Mouse (Mus musculus): ENCODE measurements around the gene Gpr18. TPM values are rescaled to one million over a fixed set of nuclear protein-coding genes. Genes with fewer than 3 reads are reported as not detected.
A peak's percentile ranks its signal among the peaks of the same experiment; 100 is the strongest.
"Not testable (repeated sequence)": the region's sequence is repeated elsewhere in the genome, so short reads cannot be mapped to it uniquely, and the experiment has no call there.

Gpr18 gene
- polyA plus RNA-seq, 1 experiment from 2014 or later = 0.11 TPM

- no peaks in the 10 kb centered on the region for H3K36me3 ChIP-seq (ENCODE audit: control insufficient read depth, insufficient read depth, low read length)
- peak within 1 kb of the TSS; percentile 87 for H3K4me3 ChIP-seq (ENCODE audit: low read depth, low read length)
- 0 out of 2 replicates have a peak, but pooled peaks cover 3% of the 10 kb centered on the region for H3K4me1 ChIP-seq (ENCODE audit: control insufficient read depth, insufficient read depth, low read length)
- H3K9me3 ChIP-seq (ENCODE audit: control insufficient read depth, low read length) = no peaks in the 10 kb centered on the region
- under 1% methylated on average over 35 of the region's 61 CpGs for WGBS
- H3K27ac ChIP-seq (replicated peaks; ENCODE audit: low read depth, low read length) = peak within 1 kb of the TSS; percentile 92
- H3K9ac ChIP-seq (ENCODE audit: low read depth, low read length) = peak within 1 kb of the TSS; percentile 88
- no peaks in the 10 kb centered on the region for H3K27me3 ChIP-seq (replicated peaks; ENCODE audit: control insufficient read depth, insufficient read depth, low read length)
- ATAC-seq (ENCODE audit: low read depth) (peak; percentile 99), DNase-seq (ENCODE audit: low spot score) (peak; percentile 99)
- H3K4me2 ChIP-seq (ENCODE audit: low read depth, low read length) = peak within 1 kb of the TSS; percentile 76
Observed at GRCm38 (mm10) chr14:121878176-121878858, 37.3 kb downstream of the Gpr18 start, which contains the start of gene Ubac2. Gene Ubac2 (plus strand): TSS chr14:121878620.

GRCm38 (mm10) chr14:121877640-121878039 is 37.9 kb downstream of the Gpr18 start:
- peak overlapping the region; percentile 92 for H3K27ac ChIP-seq (replicated peaks; ENCODE audit: low read depth, low read length)
- no peaks in the 10 kb centered on the region for H3K9me3 ChIP-seq (ENCODE audit: control insufficient read depth, low read length)
- no peaks in the 10 kb centered on the region for H3K27me3 ChIP-seq (replicated peaks; ENCODE audit: control insufficient read depth, insufficient read depth, low read length)
- WGBS = 28% methylated on average over 8 of the region's 8 CpGs
- peak overlapping the region; percentile 87 for H3K4me3 ChIP-seq (ENCODE audit: low read depth, low read length)
- no peaks in the 10 kb centered on the region for H3K36me3 ChIP-seq (ENCODE audit: control insufficient read depth, insufficient read depth, low read length)
- H3K4me1 ChIP-seq (ENCODE audit: control insufficient read depth, insufficient read depth, low read length) = 0 out of 2 replicates have a peak, but pooled peaks cover 3% of the 10 kb centered on the region
- DNase-seq (ENCODE audit: low spot score) (no peak), ATAC-seq (ENCODE audit: low read depth) (no peak)
- H3K4me2 ChIP-seq (ENCODE audit: low read depth, low read length) = peak overlapping the region; percentile 76
- peak overlapping the region; percentile 88 for H3K9ac ChIP-seq (ENCODE audit: low read depth, low read length)

DNA sequence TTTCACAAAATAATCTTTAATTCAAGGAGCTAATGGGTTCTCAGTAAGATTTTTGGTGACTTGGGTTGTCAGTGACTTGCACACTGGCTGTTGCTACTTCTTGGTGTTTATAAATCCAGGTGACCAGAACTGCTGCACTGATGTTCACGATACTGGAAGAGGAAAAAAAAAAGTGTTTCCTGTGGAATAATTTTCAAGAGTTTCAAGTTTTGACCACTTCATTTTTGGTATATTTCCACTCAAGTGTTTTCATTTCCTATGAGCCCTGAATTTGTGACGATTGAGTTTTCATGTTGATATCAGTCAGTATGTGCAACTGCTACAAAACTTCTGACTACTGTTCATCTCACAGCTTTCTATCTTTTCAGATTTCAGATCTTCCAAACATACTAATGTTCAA is 38.7 kb downstream of the Gpr18 start:
- ATAC-seq (ENCODE audit: low read depth) (no peak), DNase-seq (ENCODE audit: low spot score) (no peak)
- Histone ChIP-seq H3K27me3 (replicated peaks; ENCODE audit: control insufficient read depth, insufficient read depth, low read length) (no peaks in the 10 kb centered on the region), H3K4me2 (ENCODE audit: low read depth, low read length) (no peak overlapping the region), H3K36me3 (ENCODE audit: control insufficient read depth, insufficient read depth, low read length) (no peaks in the 10 kb centered on the region), H3K4me3 (ENCODE audit: low read depth, low read length) (no peak overlapping the region), H3K9ac (ENCODE audit: low read depth, low read length) (no peak overlapping the region), H3K4me1 (ENCODE audit: control insufficient read depth, insufficient read depth, low read length) (0 out of 2 replicates have a peak, but pooled peaks cover 3% of the 10 kb centered on the region), H3K9me3 (ENCODE audit: control insufficient read depth, low read length) (no peaks in the 10 kb centered on the region), H3K27ac (replicated peaks; ENCODE audit: low read depth, low read length) (no peak overlapping the region)
- WGBS = 88% methylated on average over 2 of the region's 2 CpGs

- WGBS = 74% methylated on average over 2 of the region's 2 CpGs
- not testable (repeated sequence) for H3K4me3 ChIP-seq (ENCODE audit: low read depth, low read length)
Observed at GRCm38 (mm10) chr14:121876190-121876589, 39.4 kb downstream of the Gpr18 start.

GRCm38 (mm10) chr14:121873646-121874045 is 41.9 kb downstream of the Gpr18 start:
- H3K4me3 ChIP-seq (ENCODE audit: low read depth, low read length) = no peak overlapping the region
- H3K4me2 ChIP-seq (ENCODE audit: low read depth, low read length) = no peak overlapping the region
- H3K36me3 ChIP-seq (ENCODE audit: control insufficient read depth, insufficient read depth, low read length) = no peaks in the 10 kb centered on the region
- no peaks in the 10 kb centered on the region for H3K9me3 ChIP-seq (ENCODE audit: control insufficient read depth, low read length)
- H3K27me3 ChIP-seq (replicated peaks; ENCODE audit: control insufficient read depth, insufficient read depth, low read length) = no peaks in the 10 kb centered on the region
- 83% methylated on average over 4 of the region's 4 CpGs for WGBS
- ATAC-seq (ENCODE audit: low read depth) (no peak), DNase-seq (ENCODE audit: low spot score) (no peak)
- no peak overlapping the region for H3K9ac ChIP-seq (ENCODE audit: low read depth, low read length)
- H3K4me1 ChIP-seq (ENCODE audit: control insufficient read depth, insufficient read depth, low read length) = no peaks in the 10 kb centered on the region; the same call in 1 of the 2 replicates
- no peak overlapping the region for H3K27ac ChIP-seq (replicated peaks; ENCODE audit: low read depth, low read length)

More at GRCm38 (mm10) chr14:121876190-121876589, 39.4 kb downstream of the Gpr18 start:
- H3K9ac ChIP-seq (ENCODE audit: low read depth, low read length); H3K4me2 ChIP-seq (ENCODE audit: low read depth, low read length); H3K4me1 ChIP-seq (ENCODE audit: control insufficient read depth, insufficient read depth, low read length); H3K27me3 ChIP-seq (replicated peaks; ENCODE audit: control insufficient read depth, insufficient read depth, low read length); ATAC-seq (ENCODE audit: low read depth); DNase-seq (ENCODE audit: low spot score); H3K9me3 ChIP-seq (ENCODE audit: control insufficient read depth, low read length); H3K27ac ChIP-seq (replicated peaks; ENCODE audit: low read depth, low read length); H3K36me3 ChIP-seq (ENCODE audit: control insufficient read depth, insufficient read depth, low read length): not testable (repeated sequence)

- 67% methylated on average over 2 of the region's 2 CpGs for WGBS
- H3K36me3 ChIP-seq (ENCODE audit: control insufficient read depth, insufficient read depth, low read length) = no peaks in the 10 kb centered on the region
- H3K4me3 ChIP-seq (ENCODE audit: low read depth, low read length) = no peak overlapping the region
- no peak overlapping the region for H3K27ac ChIP-seq (replicated peaks; ENCODE audit: low read depth, low read length)
- H3K9ac ChIP-seq (ENCODE audit: low read depth, low read length) = no peak overlapping the region
- H3K4me1 ChIP-seq (ENCODE audit: control insufficient read depth, insufficient read depth, low read length) = no peaks in the 10 kb centered on the region; the same call in 1 of the 2 replicates
- no peak overlapping the region for H3K4me2 ChIP-seq (ENCODE audit: low read depth, low read length)
- no peaks in the 10 kb centered on the region for H3K9me3 ChIP-seq (ENCODE audit: control insufficient read depth, low read length)
- DNase-seq (ENCODE audit: low spot score) = no peak
- no peaks in the 10 kb centered on the region for H3K27me3 ChIP-seq (replicated peaks; ENCODE audit: control insufficient read depth, insufficient read depth, low read length)
- no peak for ATAC-seq (ENCODE audit: low read depth)
Observed at GRCm38 (mm10) chr14:121873172-121873571, 42.4 kb downstream of the Gpr18 start.

GRCm38 (mm10) chr14:121872760-121873159 is 42.8 kb downstream of the Gpr18 start:
- Histone ChIP-seq H3K27me3 (replicated peaks; ENCODE audit: control insufficient read depth, insufficient read depth, low read length) (no peaks in the 10 kb centered on the region), H3K27ac (replicated peaks; ENCODE audit: low read depth, low read length) (no peak overlapping the region), H3K4me2 (ENCODE audit: low read depth, low read length) (no peak overlapping the region), H3K9me3 (ENCODE audit: control insufficient read depth, low read length) (no peaks in the 10 kb centered on the region), H3K36me3 (ENCODE audit: control insufficient read depth, insufficient read depth, low read length) (no peaks in the 10 kb centered on the region), H3K4me3 (ENCODE audit: low read depth, low read length) (no peak overlapping the region), H3K9ac (ENCODE audit: low read depth, low read length) (no peak overlapping the region), H3K4me1 (ENCODE audit: control insufficient read depth, insufficient read depth, low read length) (no peaks in the 10 kb centered on the region; the same call in 1 of the 2 replicates)
- WGBS = 86% methylated on average over 1 of the region's 1 CpGs
- ATAC-seq (ENCODE audit: low read depth) (no peak), DNase-seq (ENCODE audit: low spot score) (no peak)

GRCm38 (mm10) chr14:121869111-121869510 is 46.5 kb downstream of the Gpr18 start:
- no peak overlapping the region for H3K9ac ChIP-seq (ENCODE audit: low read depth, low read length)
- 47% methylated on average over 1 of the region's 1 CpGs for WGBS
- H3K9me3 ChIP-seq (ENCODE audit: control insufficient read depth, low read length) = no peaks in the 10 kb centered on the region
- no peak overlapping the region for H3K4me2 ChIP-seq (ENCODE audit: low read depth, low read length)
- no peaks in the 10 kb centered on the region for H3K36me3 ChIP-seq (ENCODE audit: control insufficient read depth, insufficient read depth, low read length)
- peak overlapping the region; percentile 44; the same call in 1 of the 2 replicates for H3K27ac ChIP-seq (replicated peaks; ENCODE audit: low read depth, low read length)
- no peaks in the 10 kb centered on the region for H3K27me3 ChIP-seq (replicated peaks; ENCODE audit: control insufficient read depth, insufficient read depth, low read length)
- H3K4me1 ChIP-seq (ENCODE audit: control insufficient read depth, insufficient read depth, low read length) = no peaks in the 10 kb centered on the region; the same call in 1 of the 2 replicates
- peak; percentile 62; the same call in 1 of the 2 replicates for ATAC-seq (ENCODE audit: low read depth)
- H3K4me3 ChIP-seq (ENCODE audit: low read depth, low read length) = no peak overlapping the region
- DNase-seq (ENCODE audit: low spot score) = peak; percentile 80

GRCm38 (mm10) chr14:121866574-121866973 is 49.0 kb downstream of the Gpr18 start:
- no peak overlapping the region for H3K27ac ChIP-seq (replicated peaks; ENCODE audit: low read depth, low read length)
- no peaks in the 10 kb centered on the region for H3K27me3 ChIP-seq (replicated peaks; ENCODE audit: control insufficient read depth, insufficient read depth, low read length)
- no peak overlapping the region for H3K4me2 ChIP-seq (ENCODE audit: low read depth, low read length)
- no peak for ATAC-seq (ENCODE audit: low read depth)
- H3K36me3 ChIP-seq (ENCODE audit: control insufficient read depth, insufficient read depth, low read length) = no peaks in the 10 kb centered on the region
- no peak overlapping the region for H3K9ac ChIP-seq (ENCODE audit: low read depth, low read length)
- no peaks in the 10 kb centered on the region for H3K9me3 ChIP-seq (ENCODE audit: control insufficient read depth, low read length)
- no peak for DNase-seq (ENCODE audit: low spot score)
- no peaks in the 10 kb centered on the region; the same call in 1 of the 2 replicates for H3K4me1 ChIP-seq (ENCODE audit: control insufficient read depth, insufficient read depth, low read length)
- no peak overlapping the region for H3K4me3 ChIP-seq (ENCODE audit: low read depth, low read length)
- WGBS = 74% methylated on average over 3 of the region's 3 CpGs
